Mouse (Mus musculus) intestine, embryonic 15.5 days (tissue): ENCODE data around the gene Cx3cr1. TPM values are rescaled to one million over a fixed set of nuclear protein-coding genes. Genes with fewer than 3 reads are reported as not detected.

ENCODE experiments used
- ATAC-seq: fragments of 200-750 bp; cut with Nextera tagmentation; 2 replicates; pipeline ENCODE4 v1.8.0; 2017; ENCODE audit warnings: moderate TSS enrichment, moderate library complexity
- H3K27ac ChIP-seq: fragments of 300-500 bp; sonication (generic); 2 replicates; pipeline ENCODE4 v1.5.1; 2015; ENCODE audit warnings: mild to moderate bottlenecking, inconsistent platforms
- H3K27me3 ChIP-seq: fragments of 300-500 bp; sonication (generic); replicated peaks from 2 replicates; pipeline ENCODE4 v1.6.1; 2015; ENCODE audit warnings: inconsistent platforms
- H3K36me3 ChIP-seq: fragments of 300-500 bp; sonication (generic); 2 replicates; pipeline ENCODE4 v1.6.1; 2015; ENCODE audit warnings: inconsistent platforms
- H3K4me1 ChIP-seq: fragments of 300-500 bp; sonication (generic); replicated peaks from 2 replicates; pipeline ENCODE4 v1.6.1; 2015; ENCODE audit warnings: inconsistent platforms
- H3K4me2 ChIP-seq: fragments of 300-500 bp; sonication (generic); replicated peaks from 2 replicates; pipeline ENCODE4 v1.6.1; 2015; ENCODE audit warnings: mild to moderate bottlenecking, inconsistent platforms
- H3K4me3 ChIP-seq: fragments of 300-500 bp; sonication (generic); replicated peaks from 2 replicates; pipeline ENCODE4 v1.5.1; 2015; ENCODE audit warnings: inconsistent platforms
- H3K9ac ChIP-seq: fragments of 300-500 bp; sonication (generic); 2 replicates; pipeline ENCODE4 v1.6.1; 2015; ENCODE audit warnings: inconsistent platforms
- H3K9me3 ChIP-seq: fragments of 300-500 bp; sonication (generic); 2 replicates; pipeline ENCODE4 v1.6.1; 2016; ENCODE audit warnings: inconsistent platforms
- WGBS: fragments of 180-500 bp; shearing (Covaris S2); methylation state at CpG from one replicate; pipeline ENCODE4 v1.1.7; 2015; 5-methylcytosine and 5-hydroxymethylcytosine counted together
- polyA plus RNA-seq: library from polyadenylated mRNA; unstranded; fragments of >200 nt; fragmentation: Nextera tagmentation; extraction: Ambion mirVana; gene quantifications from 2 replicates; pipeline ENCODE4 v1.2.1, GENCODE M21; 2015

The Cx3cr1 gene
- polyA plus RNA-seq, 1 experiment from 2014 or later = 9.6 TPM

DNA sequence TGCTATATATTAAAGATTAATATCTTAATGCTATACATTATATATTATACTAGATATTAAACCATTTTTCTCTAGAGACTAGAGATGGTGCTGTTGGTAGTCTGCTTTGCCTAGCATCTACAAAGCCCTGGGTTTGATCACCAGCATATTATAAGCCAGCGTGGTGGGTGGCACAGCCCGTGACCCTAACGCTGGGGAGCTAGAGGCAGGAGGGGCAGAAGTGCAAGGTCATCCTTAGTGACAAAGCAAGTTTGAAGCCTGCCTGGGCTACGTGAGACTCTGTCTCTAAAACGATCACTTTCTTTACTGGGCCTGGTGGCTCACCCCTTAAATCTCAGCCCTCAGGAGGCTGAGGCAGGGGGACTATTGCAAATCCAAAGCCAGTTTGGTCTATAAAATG lies 66.8 kb downstream of the Cx3cr1 start:
- Histone ChIP-seq H3K9me3 (no peaks in the 10 kb centered on the region), H3K27ac (no peak overlapping the region), H3K36me3 (no peaks in the 10 kb centered on the region), H3K9ac (no peak overlapping the region), H3K4me1 (peaks cover 11% of the 10 kb centered on the region), H3K4me2 (no peak overlapping the region), H3K27me3 (no peaks in the 10 kb centered on the region), H3K4me3 (no peak overlapping the region)
- ATAC-seq = no peak
- WGBS = 79% methylated on average over 5 of the region's 5 CpGs

DNA sequence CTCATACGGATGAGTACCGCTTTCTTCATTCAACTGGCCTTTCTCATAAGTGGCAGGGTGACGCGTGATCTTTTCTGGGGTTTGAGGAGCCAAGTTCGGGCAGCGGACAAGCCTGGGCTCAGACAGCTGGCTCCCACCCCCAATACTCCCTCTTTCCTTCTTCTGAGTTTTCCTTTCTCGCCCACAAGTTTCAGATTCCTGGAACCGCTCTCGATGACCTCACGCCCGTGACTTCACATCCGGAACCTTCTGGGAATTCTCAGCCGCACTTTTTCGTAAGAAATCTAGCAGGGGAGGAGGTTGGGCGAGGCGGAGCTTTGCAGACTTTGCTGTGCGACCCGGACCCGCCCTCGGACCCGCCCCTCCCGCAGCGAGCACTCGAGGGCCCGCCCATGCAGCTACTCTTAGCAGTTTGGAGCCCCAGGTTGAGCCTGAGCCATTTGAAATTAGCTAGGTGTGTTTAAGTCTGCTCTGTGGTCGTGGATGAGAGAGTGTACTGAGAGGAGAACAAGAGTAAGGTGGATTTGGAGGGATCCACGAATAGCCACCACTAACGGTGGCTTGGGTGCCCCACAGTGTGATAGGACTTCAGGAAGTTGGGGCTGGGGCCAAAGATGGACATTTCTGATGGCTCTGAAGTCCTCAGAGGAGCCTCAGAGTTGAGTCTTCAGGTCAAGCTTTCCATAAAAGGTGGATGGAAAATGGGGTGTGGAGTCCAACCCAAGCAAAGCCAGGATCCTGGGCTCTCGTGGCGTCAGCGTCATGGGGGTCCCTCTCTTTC lies 67.5 kb downstream of the Cx3cr1 start:
- H3K4me2 ChIP-seq = peak overlapping the region; percentile 70
- WGBS = 9% methylated on average over 31 of the region's 31 CpGs
- H3K27ac ChIP-seq = peak overlapping the region; percentile 79
- no peaks in the 10 kb centered on the region for H3K27me3 ChIP-seq
- H3K36me3 ChIP-seq = no peaks in the 10 kb centered on the region
- peak overlapping the region; percentile 43 for H3K9ac ChIP-seq
- H3K4me1 ChIP-seq = peaks cover 11% of the 10 kb centered on the region
- ATAC-seq = peak; percentile 97
- peak overlapping the region; percentile 38 for H3K4me3 ChIP-seq
- no peaks in the 10 kb centered on the region for H3K9me3 ChIP-seq

GRCm38 (mm10) chr9:120000761-120001160 lies 68.9 kb downstream of the Cx3cr1 start:
- Histone ChIP-seq H3K9me3 (no peaks in the 10 kb centered on the region), H3K27me3 (no peaks in the 10 kb centered on the region), H3K36me3 (no peaks in the 10 kb centered on the region), H3K27ac (no peak overlapping the region), H3K9ac (no peak overlapping the region), H3K4me3 (no peak overlapping the region), H3K4me1 (peaks cover 8% of the 10 kb centered on the region), H3K4me2 (no peak overlapping the region)
- no peak for ATAC-seq
- 73% methylated on average over 5 of the region's 5 CpGs for WGBS

GRCm38 (mm10) chr9:119999636-120000035 lies 70.0 kb downstream of the Cx3cr1 start:
- Histone ChIP-seq H3K4me1 (peaks cover 7% of the 10 kb centered on the region), H3K4me3 (no peak overlapping the region), H3K27me3 (no peaks in the 10 kb centered on the region), H3K4me2 (no peak overlapping the region), H3K36me3 (no peaks in the 10 kb centered on the region), H3K9me3 (no peaks in the 10 kb centered on the region), H3K9ac (no peak overlapping the region), H3K27ac (no peak overlapping the region)
- no peak for ATAC-seq
- 78% methylated on average over 6 of the region's 6 CpGs for WGBS

DNA sequence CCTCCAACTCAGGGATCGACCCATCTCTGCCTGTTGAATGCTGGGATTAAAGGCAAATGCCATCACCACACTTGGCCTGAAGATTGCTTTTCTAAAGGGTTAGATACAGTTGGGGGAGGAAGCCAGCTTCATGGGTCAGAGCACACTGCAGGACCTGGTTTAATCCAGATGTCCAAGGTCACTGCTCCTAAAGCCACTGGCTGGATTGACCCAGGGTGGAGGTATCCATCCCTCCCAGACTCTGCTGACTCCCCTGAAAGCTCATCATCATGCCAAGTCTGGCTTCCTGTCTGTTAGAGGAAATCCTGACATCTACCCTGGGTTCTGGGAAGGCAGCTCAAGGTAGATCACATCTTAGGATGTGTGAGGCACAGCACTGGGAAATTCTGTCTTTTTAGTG lies 70.9 kb downstream of the Cx3cr1 start:
- Histone ChIP-seq H3K27ac (no peak overlapping the region), H3K4me2 (no peak overlapping the region), H3K36me3 (no peaks in the 10 kb centered on the region), H3K27me3 (no peaks in the 10 kb centered on the region), H3K4me1 (peaks cover 7% of the 10 kb centered on the region), H3K9ac (no peak overlapping the region), H3K4me3 (no peak overlapping the region), H3K9me3 (no peaks in the 10 kb centered on the region)
- no peak for ATAC-seq
- WGBS = 77% methylated on average over 1 of the region's 1 CpGs

DNA sequence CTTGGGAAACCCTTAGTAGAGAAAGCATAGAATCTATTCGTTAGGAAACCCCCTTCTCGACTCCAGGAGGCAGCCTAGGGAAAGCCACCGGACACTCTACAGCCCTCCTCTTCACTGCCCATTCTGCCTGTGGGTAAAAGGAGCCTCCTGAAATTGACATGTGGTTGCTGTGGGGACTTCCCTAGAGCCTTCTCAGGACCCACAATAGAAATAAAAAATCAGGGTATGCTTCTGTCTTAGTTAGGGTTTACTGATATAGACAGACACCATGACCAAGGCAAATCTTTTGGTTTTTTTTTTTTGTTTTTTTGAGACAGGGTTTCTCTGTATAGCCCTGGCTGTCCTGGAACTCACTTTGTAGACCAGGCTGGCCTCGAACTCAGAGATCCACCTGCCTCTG lies 73.6 kb downstream of the Cx3cr1 start:
- 84% methylated on average over 4 of the region's 4 CpGs for WGBS
- no peak overlapping the region for H3K9ac ChIP-seq

DNA sequence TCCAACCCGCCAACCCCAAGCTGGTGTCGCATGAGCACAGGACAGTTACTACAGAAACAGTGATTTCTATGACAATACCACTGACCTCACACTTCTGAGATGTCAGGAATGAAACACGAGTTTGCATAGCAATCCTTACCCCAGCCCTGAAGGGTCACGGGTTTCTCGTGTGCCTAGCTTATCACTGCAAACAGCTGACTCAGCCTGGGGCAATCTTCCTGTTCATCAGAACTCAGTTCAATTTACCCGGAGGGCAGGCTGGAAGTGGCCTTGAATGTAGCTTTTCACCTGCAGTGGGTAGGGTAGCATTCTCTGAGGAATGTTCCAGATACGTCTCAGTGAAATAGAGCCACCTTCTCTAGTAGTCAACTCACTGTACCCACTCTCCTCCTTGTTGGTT lies 75.5 kb downstream of the Cx3cr1 start:
- H3K4me3 ChIP-seq = no peak overlapping the region
- ATAC-seq = peak; percentile 63
- H3K9ac ChIP-seq = no peak overlapping the region
- H3K4me1 ChIP-seq = no peaks in the 10 kb centered on the region
- H3K36me3 ChIP-seq = no peaks in the 10 kb centered on the region
- H3K9me3 ChIP-seq = no peaks in the 10 kb centered on the region
- no peak overlapping the region for H3K4me2 ChIP-seq
- no peaks in the 10 kb centered on the region for H3K27me3 ChIP-seq
- WGBS = 62% methylated on average over 7 of the region's 7 CpGs
- no peak overlapping the region for H3K27ac ChIP-seq

More for the DNA sequence above, 73.6 kb downstream of the Cx3cr1 start:
- H3K27me3 ChIP-seq = no peaks in the 10 kb centered on the region
- no peak overlapping the region for H3K27ac ChIP-seq
- H3K4me1 ChIP-seq = no peaks in the 10 kb centered on the region
- no peak overlapping the region for H3K4me2 ChIP-seq
- H3K9me3 ChIP-seq = no peaks in the 10 kb centered on the region
- no peak overlapping the region for H3K4me3 ChIP-seq
- no peaks in the 10 kb centered on the region for H3K36me3 ChIP-seq
- no peak for ATAC-seq

GRCm38 (mm10) chr9:119993092-119993844 lies 76.4 kb downstream of the Cx3cr1 start:
- no peaks in the 10 kb centered on the region for H3K36me3 ChIP-seq
- no peak overlapping the region for H3K9ac ChIP-seq
- no peak for ATAC-seq
- H3K4me1 ChIP-seq = no peaks in the 10 kb centered on the region
- no peaks in the 10 kb centered on the region for H3K27me3 ChIP-seq
- no peak overlapping the region for H3K4me3 ChIP-seq
- no peak overlapping the region for H3K27ac ChIP-seq
- 60% methylated on average over 10 of the region's 10 CpGs for WGBS
- H3K4me2 ChIP-seq = no peak overlapping the region
- H3K9me3 ChIP-seq = no peaks in the 10 kb centered on the region

DNA sequence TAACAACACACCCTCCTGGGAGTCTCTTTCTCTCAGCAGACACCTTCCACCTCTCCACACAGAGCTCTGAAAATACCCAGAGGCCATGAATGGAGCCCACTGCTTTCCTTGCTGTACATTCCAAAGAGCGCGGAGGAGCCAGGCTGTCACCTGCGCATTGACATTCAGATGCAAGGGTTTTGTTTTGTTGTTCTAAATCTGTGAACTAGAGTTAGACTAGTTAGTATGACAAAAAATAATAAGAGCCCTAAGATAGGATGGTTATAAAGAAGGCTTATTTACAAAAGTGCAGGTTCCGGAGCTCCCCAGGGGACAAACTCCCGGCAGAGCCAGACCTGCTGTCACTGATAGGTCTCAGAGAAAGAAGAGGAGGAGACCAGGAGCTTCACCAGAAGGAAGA lies 78.4 kb downstream of the Cx3cr1 start:
- H3K36me3 ChIP-seq = no peaks in the 10 kb centered on the region

GRCm38 (mm10) chr9:119988304-119988703 lies 81.4 kb downstream of the Cx3cr1 start:
- no peaks in the 10 kb centered on the region for H3K9me3 ChIP-seq
- H3K9ac ChIP-seq = no peak overlapping the region
- no peak overlapping the region for H3K4me3 ChIP-seq
- H3K4me2 ChIP-seq = no peak overlapping the region
- WGBS = 50% methylated on average over 7 of the region's 7 CpGs
- ATAC-seq = no peak
- no peaks in the 10 kb centered on the region for H3K36me3 ChIP-seq
- no peaks in the 10 kb centered on the region for H3K27me3 ChIP-seq
- H3K27ac ChIP-seq = no peak overlapping the region
- peaks cover 15% of the 10 kb centered on the region for H3K4me1 ChIP-seq

More for the DNA sequence above, 78.4 kb downstream of the Cx3cr1 start:
- Histone ChIP-seq H3K4me3 (no peak overlapping the region), H3K27me3 (no peaks in the 10 kb centered on the region), H3K4me1 (no peaks in the 10 kb centered on the region), H3K27ac (no peak overlapping the region), H3K4me2 (no peak overlapping the region), H3K9ac (no peak overlapping the region), H3K9me3 (no peaks in the 10 kb centered on the region)
- WGBS = 39% methylated on average over 5 of the region's 5 CpGs
- no peak for ATAC-seq

DNA sequence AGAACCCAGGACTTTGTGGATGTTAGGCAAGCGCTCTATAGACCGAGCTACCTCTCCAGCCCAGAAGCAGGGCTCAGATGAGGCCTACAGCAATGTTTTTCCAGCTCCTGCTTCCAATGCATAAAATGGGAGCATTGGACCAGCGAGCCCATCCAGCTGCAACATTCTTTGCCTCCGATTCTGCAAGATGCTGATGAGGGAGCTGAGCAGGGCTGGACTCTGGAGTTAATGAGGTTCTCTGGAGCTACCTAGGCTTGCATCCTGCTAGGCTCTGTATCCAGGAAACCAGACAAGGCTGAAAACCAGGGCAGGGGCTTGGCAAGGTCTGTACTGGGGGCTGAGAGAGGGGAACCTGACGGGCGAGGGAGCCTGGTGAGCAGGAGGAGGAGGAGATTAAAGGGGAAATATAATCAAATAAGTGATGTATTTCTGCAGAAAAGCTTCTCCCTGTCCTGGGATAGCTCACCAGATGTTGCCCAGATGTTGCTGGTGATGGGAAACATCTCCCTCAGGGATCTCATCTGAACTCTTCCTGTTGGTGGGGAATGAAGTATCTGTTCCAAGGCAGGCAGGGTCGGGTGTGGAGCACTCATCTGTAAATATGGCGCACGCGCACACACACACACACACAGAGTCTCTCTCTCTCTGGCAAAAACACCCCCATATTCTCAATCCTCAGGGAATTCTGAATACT lies 83.7 kb downstream of the Cx3cr1 start:
- Histone ChIP-seq H3K27me3 (no peaks in the 10 kb centered on the region), H3K36me3 (no peaks in the 10 kb centered on the region), H3K27ac (peak overlapping the region; percentile 71)

GRCm38 (mm10) chr9:119984536-119985011 lies 85.1 kb downstream of the Cx3cr1 start, which contains the start of gene Csrnp1:
Gene Csrnp1, minus strand, starts transcription at chr9:119984658.
- H3K9me3 ChIP-seq = no peaks in the 10 kb centered on the region
- no peaks in the 10 kb centered on the region for H3K36me3 ChIP-seq
- H3K4me3 ChIP-seq = peak within 1 kb of the TSS; percentile 76
- H3K27ac ChIP-seq = peak within 1 kb of the TSS; percentile 95
- 20% methylated on average over 14 of the region's 14 CpGs for WGBS
- no peak for ATAC-seq
- H3K9ac ChIP-seq = peak within 1 kb of the TSS; percentile 69
- H3K4me1 ChIP-seq = peaks cover 49% of the 10 kb centered on the region
- H3K27me3 ChIP-seq = no peaks in the 10 kb centered on the region
- H3K4me2 ChIP-seq = peak within 1 kb of the TSS; percentile 95

More for the DNA sequence above, 83.7 kb downstream of the Cx3cr1 start:
- Histone ChIP-seq H3K9ac (no peak overlapping the region), H3K4me3 (no peak overlapping the region), H3K4me1 (peaks cover 36% of the 10 kb centered on the region), H3K9me3 (no peaks in the 10 kb centered on the region), H3K4me2 (no peak overlapping the region)
- 53% methylated on average over 10 of the region's 10 CpGs for WGBS
- no peak for ATAC-seq
